Mouse (Mus musculus): ENCODE results near the gene Olfr544. TPM values are rescaled to one million over a fixed set of nuclear protein-coding genes. Genes with fewer than 3 reads are reported as not detected.
A peak's percentile ranks its signal among the peaks of the same experiment; 100 is the strongest.

Gene Olfr544
- polyA plus RNA-seq (2011; ENCODE audit: insufficient read depth, insufficient read length, low replicate concordance, missing spikeins), result not detected in 2 replicates

GRCm38 (mm10) chr7:102488161-102488560, at the start of gene Olfr544:
Olfr544 (minus strand) TSS chr7:102488313.
- no peak within 1 kb of the TSS for H3K4me3 ChIP-seq (replicated peaks; ENCODE audit: control insufficient read depth, low read depth, low read length)
- 44% methylated on average over 1 of the region's 1 CpGs for WGBS
- H3K4me1 ChIP-seq (ENCODE audit: control insufficient read depth, insufficient read depth, low read length), result no peaks in the 10 kb centered on the region
- no peak within 1 kb of the TSS for H3K27ac ChIP-seq (ENCODE audit: control insufficient read depth, insufficient read depth, low read depth, low read length, poor library complexity)
- TF ChIP-seq CTCF (IDR thresholded peaks at IDR 0.05; ENCODE audit: control insufficient read depth, insufficient read depth, low read length) (no peak), POLR2A (IDR thresholded peaks at IDR 0.05; ENCODE audit: borderline replicate concordance, control insufficient read depth, low read depth, low read length) (no peak)

DNA sequence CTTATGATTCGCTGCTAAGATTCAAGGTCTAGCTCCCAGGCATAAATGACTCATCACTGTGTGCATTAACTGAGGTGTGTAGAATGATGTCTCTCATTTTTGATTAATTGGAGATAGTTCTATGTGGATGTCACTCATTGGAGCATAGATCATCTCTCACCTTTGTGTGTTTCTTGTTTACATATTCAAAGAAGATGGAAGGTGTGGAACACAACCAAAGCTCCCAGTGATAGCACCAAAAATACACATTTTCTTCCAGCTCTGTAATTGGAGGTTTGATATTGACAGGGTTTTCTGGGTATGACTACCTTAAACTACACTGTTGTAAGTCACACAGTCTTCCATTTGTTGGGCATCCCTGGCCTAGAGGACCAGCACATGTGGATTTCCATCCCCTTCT, 46.3 kb upstream of the Olfr544 start, which contains the start of gene Olfr547:
Gene Olfr547, plus strand, starts transcription at position 301 of the 400 bp plus-strand sequence.
- WGBS, result 72% methylated on average over 1 of the region's 1 CpGs

GRCm38 (mm10) chr7:102529052-102529451, 40.9 kb upstream of the Olfr544 start:
- TF ChIP-seq CTCF (IDR thresholded peaks at IDR 0.05; ENCODE audit: control insufficient read depth, insufficient read depth, low read length), result no peak
- no peak for TF ChIP-seq POLR2A (IDR thresholded peaks at IDR 0.05; ENCODE audit: borderline replicate concordance, control insufficient read depth, low read depth, low read length)

More for the DNA sequence above, 46.3 kb upstream of the Olfr544 start, which contains the start of gene Olfr547:
- H3K4me1 ChIP-seq (ENCODE audit: control insufficient read depth, insufficient read depth, low read length), result no peaks in the 10 kb centered on the region
- TF ChIP-seq POLR2A (IDR thresholded peaks at IDR 0.05; ENCODE audit: borderline replicate concordance, control insufficient read depth, low read depth, low read length), result no peak
- no peak within 1 kb of the TSS for H3K4me3 ChIP-seq (replicated peaks; ENCODE audit: control insufficient read depth, low read depth, low read length)
- H3K27ac ChIP-seq (ENCODE audit: control insufficient read depth, insufficient read depth, low read depth, low read length, poor library complexity), result no peak within 1 kb of the TSS

DNA sequence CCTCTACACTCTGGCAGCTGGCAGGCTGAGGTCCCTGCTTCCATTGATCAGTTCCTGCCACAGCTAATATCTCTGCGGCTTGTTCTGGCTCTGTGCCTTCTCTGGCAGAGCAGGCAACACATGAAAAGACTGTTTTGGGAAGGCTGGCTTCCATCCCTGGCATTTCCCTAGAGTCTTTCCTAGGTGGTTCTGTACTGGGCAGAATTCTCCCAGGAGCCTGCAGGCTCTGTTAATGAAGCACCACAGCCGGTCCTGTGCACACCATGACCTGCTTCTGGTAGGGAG, 28.9 kb upstream of the Olfr544 start:
- 80% methylated on average over 2 of the region's 2 CpGs for WGBS
- TF ChIP-seq CTCF (IDR thresholded peaks at IDR 0.05; ENCODE audit: control insufficient read depth, insufficient read depth, low read length), result no peak
- no peak for TF ChIP-seq POLR2A (IDR thresholded peaks at IDR 0.05; ENCODE audit: borderline replicate concordance, control insufficient read depth, low read depth, low read length)
- H3K4me3 ChIP-seq (replicated peaks; ENCODE audit: control insufficient read depth, low read depth, low read length), result no peak overlapping the region
- no peaks in the 10 kb centered on the region; the same call in 1 of the 2 replicates for H3K4me1 ChIP-seq (ENCODE audit: control insufficient read depth, insufficient read depth, low read length)
- no peak overlapping the region; the same call in 1 of the 2 replicates for H3K27ac ChIP-seq (ENCODE audit: control insufficient read depth, insufficient read depth, low read depth, low read length, poor library complexity)

More at GRCm38 (mm10) chr7:102529052-102529451, 40.9 kb upstream of the Olfr544 start:
- 61% methylated on average over 1 of the region's 1 CpGs for WGBS
- H3K27ac ChIP-seq (ENCODE audit: control insufficient read depth, insufficient read depth, low read depth, low read length, poor library complexity), result no peak overlapping the region
- H3K4me1 ChIP-seq (ENCODE audit: control insufficient read depth, insufficient read depth, low read length), result no peaks in the 10 kb centered on the region
- H3K4me3 ChIP-seq (replicated peaks; ENCODE audit: control insufficient read depth, low read depth, low read length), result no peak overlapping the region

DNA sequence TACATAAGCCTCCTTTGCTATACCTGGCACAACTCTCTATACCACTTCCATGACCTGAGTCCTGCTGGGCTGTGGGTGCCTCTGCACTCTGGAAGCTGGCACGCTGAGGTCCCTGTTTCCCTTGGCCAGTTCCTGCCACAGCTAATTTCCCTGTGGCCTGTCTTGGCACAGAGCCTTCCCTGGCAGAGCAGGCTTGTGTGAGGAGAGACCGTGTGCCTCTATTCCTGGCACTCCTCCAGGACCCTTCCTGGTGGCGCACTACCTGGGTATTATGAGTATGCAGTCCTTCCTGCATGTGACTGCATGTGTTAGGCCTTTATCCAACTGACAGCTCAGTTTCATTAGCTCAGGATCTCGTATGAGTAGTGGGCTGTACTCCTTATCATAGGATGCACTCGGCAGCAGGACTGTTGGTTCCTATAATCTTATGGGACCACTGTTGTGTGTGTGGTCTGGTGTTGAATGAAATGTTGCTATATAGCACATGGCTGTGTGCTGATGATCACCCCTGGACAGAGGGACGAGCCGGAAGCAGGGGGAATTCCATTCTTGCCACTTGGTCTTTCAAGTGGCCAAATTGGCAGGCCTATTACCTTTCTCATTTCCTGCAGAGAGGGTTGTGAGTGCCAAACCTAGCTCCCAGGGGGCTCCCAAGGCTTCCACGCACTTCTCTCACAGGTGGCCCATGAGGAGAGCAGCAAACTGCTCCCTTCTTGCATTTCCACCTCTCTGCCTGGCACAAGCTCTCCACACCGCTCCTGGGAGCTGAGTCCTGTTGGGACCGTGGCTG, 28.3 kb upstream of the Olfr544 start:
- TF ChIP-seq POLR2A (IDR thresholded peaks at IDR 0.05; ENCODE audit: borderline replicate concordance, control insufficient read depth, low read depth, low read length), result no peak
- no peak for TF ChIP-seq CTCF (IDR thresholded peaks at IDR 0.05; ENCODE audit: control insufficient read depth, insufficient read depth, low read length)
- H3K4me1 ChIP-seq (ENCODE audit: control insufficient read depth, insufficient read depth, low read length), result no peaks in the 10 kb centered on the region; the same call in 1 of the 2 replicates
- no peak overlapping the region; the same call in 1 of the 2 replicates for H3K27ac ChIP-seq (ENCODE audit: control insufficient read depth, insufficient read depth, low read depth, low read length, poor library complexity)
- no peak overlapping the region for H3K4me3 ChIP-seq (replicated peaks; ENCODE audit: control insufficient read depth, low read depth, low read length)
- 45% methylated on average over 10 of the region's 10 CpGs for WGBS

- 1% methylated on average over 4 of the region's 4 CpGs for WGBS
- Histone ChIP-seq H3K27ac (ENCODE audit: control insufficient read depth, insufficient read depth, low read depth, low read length, poor library complexity) (no peak overlapping the region), H3K4me1 (ENCODE audit: control insufficient read depth, insufficient read depth, low read length) (no peaks in the 10 kb centered on the region; the same call in 1 of the 2 replicates), H3K4me3 (replicated peaks; ENCODE audit: control insufficient read depth, low read depth, low read length) (no peak overlapping the region)
- TF ChIP-seq POLR2A (IDR thresholded peaks at IDR 0.05; ENCODE audit: borderline replicate concordance, control insufficient read depth, low read depth, low read length) (no peak), CTCF (IDR thresholded peaks at IDR 0.05; ENCODE audit: control insufficient read depth, insufficient read depth, low read length) (no peak)
Measured at GRCm38 (mm10) chr7:102514144-102514543, 26.0 kb upstream of the Olfr544 start.

DNA sequence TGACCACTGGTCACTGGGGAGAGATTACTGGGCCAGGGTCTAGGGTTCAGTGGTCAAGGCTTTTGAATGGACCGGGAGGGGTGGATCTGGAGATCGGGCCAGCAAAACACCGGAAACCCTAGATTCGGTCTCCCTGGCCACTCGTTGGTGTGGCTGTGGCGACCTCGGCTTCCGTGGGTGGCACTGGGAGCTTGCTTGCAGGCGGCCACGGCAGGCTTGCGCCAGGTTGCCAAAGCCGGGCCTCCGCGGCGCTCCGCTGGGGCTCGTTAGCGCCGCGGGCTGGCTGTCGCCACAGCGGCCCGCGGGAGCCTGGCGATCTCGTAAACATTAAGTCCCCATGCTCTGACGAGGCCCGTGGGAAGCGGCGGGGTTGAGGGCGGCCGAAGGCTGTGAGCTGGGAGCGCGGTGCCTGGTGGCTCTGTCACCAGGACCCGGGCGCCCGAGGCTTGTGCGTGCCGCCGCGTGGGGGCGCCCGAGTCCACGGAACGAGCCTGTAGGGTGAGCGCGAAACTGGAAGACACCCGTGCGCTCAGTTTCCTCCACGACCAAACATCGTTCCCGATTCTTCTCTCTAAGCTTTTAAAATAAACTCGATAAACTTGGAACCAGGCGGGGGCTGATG, 24.8 kb upstream of the Olfr544 start:
- TF ChIP-seq CTCF (IDR thresholded peaks at IDR 0.05; ENCODE audit: control insufficient read depth, insufficient read depth, low read length), result peak; percentile 80
- TF ChIP-seq POLR2A (IDR thresholded peaks at IDR 0.05; ENCODE audit: borderline replicate concordance, control insufficient read depth, low read depth, low read length), result no peak; the same call in 1 of the 2 replicates
- under 1% methylated on average over 54 of the region's 54 CpGs for WGBS
- Histone ChIP-seq H3K4me1 (ENCODE audit: control insufficient read depth, insufficient read depth, low read length) (no peaks in the 10 kb centered on the region; the same call in 1 of the 2 replicates), H3K27ac (ENCODE audit: control insufficient read depth, insufficient read depth, low read depth, low read length, poor library complexity) (no peak overlapping the region), H3K4me3 (replicated peaks; ENCODE audit: control insufficient read depth, low read depth, low read length) (no peak overlapping the region)

- Histone ChIP-seq H3K4me3 (replicated peaks; ENCODE audit: control insufficient read depth, low read depth, low read length) (no peak overlapping the region), H3K27ac (ENCODE audit: control insufficient read depth, insufficient read depth, low read depth, low read length, poor library complexity) (no peak overlapping the region), H3K4me1 (ENCODE audit: control insufficient read depth, insufficient read depth, low read length) (no peaks in the 10 kb centered on the region; the same call in 1 of the 2 replicates)
- WGBS, result 47% methylated on average over 10 of the region's 10 CpGs
- TF ChIP-seq POLR2A (IDR thresholded peaks at IDR 0.05; ENCODE audit: borderline replicate concordance, control insufficient read depth, low read depth, low read length), result no peak
- no peak for TF ChIP-seq CTCF (IDR thresholded peaks at IDR 0.05; ENCODE audit: control insufficient read depth, insufficient read depth, low read length)
Measured at GRCm38 (mm10) chr7:102511927-102512326, 23.8 kb upstream of the Olfr544 start.

All from bone marrow, adult 2 months (tissue).